Mouse (Mus musculus): ENCODE measurements around the gene Camta2. TPM values are rescaled to one million over a fixed set of nuclear protein-coding genes. Genes with fewer than 3 reads are reported as not detected.

Gene Camta2
- polyA plus RNA-seq, 2 experiments: 2.1 to 2.7 TPM

DNA sequence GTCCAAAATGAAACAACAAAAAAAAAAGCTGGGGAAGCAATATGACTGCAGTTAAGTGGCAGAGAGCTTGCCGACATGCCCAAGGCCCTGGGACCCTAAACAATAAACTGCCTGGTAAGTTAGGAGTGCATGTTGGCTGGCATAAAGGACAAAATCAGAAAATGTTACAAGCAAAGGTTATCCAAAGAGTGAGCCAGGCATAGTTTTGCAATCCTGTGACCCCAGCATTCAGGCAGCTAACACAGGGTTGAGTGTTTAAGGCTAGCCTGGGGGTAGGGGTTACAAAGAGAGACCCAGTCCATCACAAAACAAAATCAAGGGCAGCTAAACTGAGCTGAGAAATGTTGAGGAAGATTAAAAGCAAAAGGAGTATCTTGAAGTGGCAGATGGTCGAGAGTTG lies 11.1 kb upstream of the Camta2 start:
- Histone ChIP-seq H3K36me3 (replicated peaks; ENCODE audit: control insufficient read depth, insufficient read depth, low read depth) (no peaks in the 10 kb centered on the region), H3K4me3 (ENCODE audit: insufficient read depth in 1 of 2, low read depth in 2 of 2, low read length in 2 of 2) (no peak overlapping the region), H3K27me3 (ENCODE audit: control insufficient read depth, insufficient read depth, low read length) (peaks cover 4% of the 10 kb centered on the region), H3K4me2 (ENCODE audit: low read depth) (no peak overlapping the region; the same call in 1 of the 2 replicates), H3K4me1 (replicated peaks; ENCODE audit: control insufficient read depth in 2 of 2, insufficient read depth in 2 of 2, low read length in 1 of 2) (peaks cover 0 to 4% of the 10 kb centered on the region in 2 experiments; a peak in 1 of 4 replicates), H3K9ac (replicated peaks) (no peak overlapping the region), H3K27ac (no peak overlapping the region), H3K9me3 (ENCODE audit: control insufficient read depth, low read length) (no peaks in the 10 kb centered on the region)
- no peak for DNase-seq (ENCODE audit: low read depth in 3 of 3, low spot score in 3 of 3)
- TF ChIP-seq EP300 (IDR thresholded peaks at IDR 0.05; ENCODE audit: low read depth) (no peak), CTCF (IDR thresholded peaks at IDR 0.05; ENCODE audit: low read depth) (no peak)
- no peak for ATAC-seq (ENCODE audit: insufficient read depth)
- WGBS (ENCODE audit: insufficient replicate concordance): 59% methylated on average over 2 of the region's 2 CpGs

DNA sequence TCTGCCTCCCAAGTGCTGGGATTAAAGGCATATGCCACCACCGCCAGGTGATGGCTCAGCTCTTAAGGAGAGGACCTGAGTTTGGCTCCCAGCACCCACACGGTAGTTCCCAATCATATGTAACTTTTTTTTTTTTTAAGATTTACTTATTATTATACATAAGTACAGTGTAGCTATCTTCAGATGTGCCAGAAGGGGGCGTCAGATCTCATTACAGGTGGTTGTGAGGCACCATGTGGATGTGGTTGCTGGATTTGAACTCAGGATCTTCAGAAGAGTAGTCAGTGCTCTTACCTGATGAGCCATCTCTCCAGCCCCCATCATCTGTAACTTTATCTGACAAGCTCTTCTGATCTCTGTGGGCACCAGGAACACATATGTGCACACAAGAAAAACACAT lies 9.5 kb upstream of the Camta2 start:
- H3K4me1 ChIP-seq (replicated peaks; ENCODE audit: control insufficient read depth in 2 of 2, insufficient read depth in 2 of 2, low read length in 1 of 2): peaks cover 0 to 4% of the 10 kb centered on the region in 2 experiments; a peak in 1 of 4 replicates
- no peaks in the 10 kb centered on the region for H3K9me3 ChIP-seq (ENCODE audit: control insufficient read depth, low read length)
- ATAC-seq (ENCODE audit: insufficient read depth) (no peak), DNase-seq (ENCODE audit: low read depth in 3 of 3, low spot score in 3 of 3) (no peak)
- H3K36me3 ChIP-seq (replicated peaks; ENCODE audit: control insufficient read depth, insufficient read depth, low read depth): no peaks in the 10 kb centered on the region
- TF ChIP-seq CTCF (IDR thresholded peaks at IDR 0.05; ENCODE audit: low read depth) (no peak), EP300 (IDR thresholded peaks at IDR 0.05; ENCODE audit: low read depth) (no peak)
- peaks cover 4% of the 10 kb centered on the region for H3K27me3 ChIP-seq (ENCODE audit: control insufficient read depth, insufficient read depth, low read length)
- WGBS (ENCODE audit: insufficient replicate concordance): 53% methylated on average over 3 of the region's 3 CpGs
- no peak overlapping the region for H3K9ac ChIP-seq (replicated peaks)
- no peak overlapping the region for H3K4me3 ChIP-seq (ENCODE audit: insufficient read depth in 1 of 2, low read depth in 2 of 2, low read length in 2 of 2)
- H3K27ac ChIP-seq: no peak overlapping the region
- H3K4me2 ChIP-seq (ENCODE audit: low read depth): no peak overlapping the region

DNA sequence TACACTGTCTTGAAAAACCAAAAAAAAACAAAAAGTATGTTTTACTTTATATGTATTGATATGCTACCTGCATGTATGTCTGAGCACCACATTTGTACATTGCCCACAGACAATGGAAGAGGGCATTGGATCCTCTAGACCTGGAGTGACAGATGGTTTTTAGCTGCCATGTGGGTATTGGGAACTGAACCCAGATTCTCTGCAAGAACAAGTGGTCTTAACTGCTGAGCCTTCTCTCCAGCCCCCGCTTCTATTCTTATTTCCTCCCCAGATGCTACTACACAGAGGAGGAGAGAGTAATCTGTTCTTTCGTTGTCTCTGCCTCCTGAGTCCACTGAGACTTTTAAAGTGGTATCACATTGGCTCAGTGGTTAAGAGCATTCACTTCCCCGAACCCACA lies 5.6 kb upstream of the Camta2 start:
- no peak overlapping the region for H3K27ac ChIP-seq
- H3K27me3 ChIP-seq (ENCODE audit: control insufficient read depth, insufficient read depth, low read length): no peaks in the 10 kb centered on the region; the same call in 1 of the 2 replicates
- H3K4me2 ChIP-seq (ENCODE audit: low read depth): no peak overlapping the region
- H3K9ac ChIP-seq (replicated peaks): no peak overlapping the region
- no peaks in the 10 kb centered on the region for H3K36me3 ChIP-seq (replicated peaks; ENCODE audit: control insufficient read depth, insufficient read depth, low read depth)
- no peak overlapping the region for H3K4me3 ChIP-seq (ENCODE audit: insufficient read depth in 1 of 2, low read depth in 2 of 2, low read length in 2 of 2)
- DNase-seq (ENCODE audit: low read depth in 3 of 3, low spot score in 3 of 3): no peak
- peaks cover 0 to under 1% of the 10 kb centered on the region in 2 experiments; a peak in 3 of 4 replicates for H3K4me1 ChIP-seq (replicated peaks; ENCODE audit: control insufficient read depth in 2 of 2, insufficient read depth in 2 of 2, low read length in 1 of 2)
- ATAC-seq (ENCODE audit: insufficient read depth): no peak
- WGBS (ENCODE audit: insufficient replicate concordance): 39% methylated on average over 3 of the region's 3 CpGs
- TF ChIP-seq CTCF (IDR thresholded peaks at IDR 0.05; ENCODE audit: low read depth) (no peak), EP300 (IDR thresholded peaks at IDR 0.05; ENCODE audit: low read depth) (no peak)
- no peaks in the 10 kb centered on the region for H3K9me3 ChIP-seq (ENCODE audit: control insufficient read depth, low read length)

DNA sequence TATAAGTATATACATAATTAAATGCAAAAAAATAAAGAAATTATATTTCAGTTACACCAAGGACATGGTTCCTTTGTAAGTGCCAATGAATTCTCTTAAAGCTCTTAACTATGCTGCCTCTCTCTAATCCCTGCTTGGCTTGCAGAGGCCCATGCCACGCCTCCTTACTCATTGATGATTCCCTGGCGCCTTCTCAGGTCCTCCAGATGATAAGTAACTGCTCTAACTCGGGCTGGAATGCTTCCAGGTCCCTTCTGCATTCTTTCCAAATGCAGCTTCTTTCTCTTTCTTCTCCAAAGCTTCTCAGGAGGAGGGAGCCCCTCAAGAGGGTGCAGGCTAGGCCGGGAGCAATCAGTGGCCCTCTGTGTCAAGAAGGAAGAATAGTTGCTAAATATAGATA lies 1.7 kb upstream of the Camta2 start:
- Histone ChIP-seq H3K4me2 (ENCODE audit: low read depth) (no peak overlapping the region), H3K36me3 (replicated peaks; ENCODE audit: control insufficient read depth, insufficient read depth, low read depth) (no peaks in the 10 kb centered on the region), H3K27me3 (ENCODE audit: control insufficient read depth, insufficient read depth, low read length) (no peaks in the 10 kb centered on the region; the same call in 1 of the 2 replicates), H3K9me3 (ENCODE audit: control insufficient read depth, low read length) (no peaks in the 10 kb centered on the region), H3K4me1 (replicated peaks; ENCODE audit: control insufficient read depth in 2 of 2, insufficient read depth in 2 of 2, low read length in 1 of 2) (peaks cover 0 to 9% of the 10 kb centered on the region in 2 experiments; a peak in 3 of 4 replicates), H3K9ac (replicated peaks) (no peak overlapping the region), H3K4me3 (ENCODE audit: insufficient read depth in 1 of 2, low read depth in 2 of 2, low read length in 2 of 2) (no peak overlapping the region), H3K27ac (no peak overlapping the region)
- no peak for ATAC-seq (ENCODE audit: insufficient read depth)
- TF ChIP-seq CTCF (IDR thresholded peaks at IDR 0.05; ENCODE audit: low read depth) (no peak), EP300 (IDR thresholded peaks at IDR 0.05; ENCODE audit: low read depth) (no peak)
- DNase-seq (ENCODE audit: low read depth in 3 of 3, low spot score in 3 of 3): no peak
- WGBS (ENCODE audit: insufficient replicate concordance): 51% methylated on average over 4 of the region's 4 CpGs

DNA sequence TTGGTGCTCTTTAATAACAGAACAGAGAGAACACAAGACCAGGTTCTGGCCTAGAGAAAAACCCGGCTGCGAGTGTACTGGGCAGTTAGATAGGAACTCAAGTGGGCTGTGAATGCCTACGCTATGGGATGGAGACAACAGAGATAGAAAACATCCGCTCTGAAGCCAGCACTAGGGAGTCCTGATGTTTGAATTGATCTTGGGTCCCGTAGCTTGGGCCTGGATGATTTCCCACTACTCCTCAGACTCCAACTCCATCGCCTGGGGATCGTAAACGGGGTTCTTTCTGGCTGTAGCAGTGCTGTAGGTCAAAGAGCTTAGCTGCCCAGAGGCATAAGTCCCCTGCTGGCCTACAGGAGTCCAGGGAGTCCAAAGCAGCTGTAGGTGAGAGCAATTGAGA lies 467 bp upstream of the Camta2 start:
- TF ChIP-seq CTCF (IDR thresholded peaks at IDR 0.05; ENCODE audit: low read depth) (no peak), EP300 (IDR thresholded peaks at IDR 0.05; ENCODE audit: low read depth) (no peak)
- H3K27me3 ChIP-seq (ENCODE audit: control insufficient read depth, insufficient read depth, low read length): no peaks in the 10 kb centered on the region; the same call in 1 of the 2 replicates
- H3K4me2 ChIP-seq (ENCODE audit: low read depth): peak overlapping the region; percentile 83
- no peak for ATAC-seq (ENCODE audit: insufficient read depth)
- H3K9me3 ChIP-seq (ENCODE audit: control insufficient read depth, low read length): no peaks in the 10 kb centered on the region
- no peak overlapping the region for H3K27ac ChIP-seq
- H3K9ac ChIP-seq (replicated peaks): peak overlapping the region; percentile 69
- DNase-seq (ENCODE audit: low read depth in 3 of 3, low spot score in 3 of 3): no peak
- H3K36me3 ChIP-seq (replicated peaks; ENCODE audit: control insufficient read depth, insufficient read depth, low read depth): no peaks in the 10 kb centered on the region
- peak overlapping the region; percentile 75 to 84 for H3K4me3 ChIP-seq (ENCODE audit: insufficient read depth in 1 of 2, low read depth in 2 of 2, low read length in 2 of 2)
- H3K4me1 ChIP-seq (replicated peaks; ENCODE audit: control insufficient read depth in 2 of 2, insufficient read depth in 2 of 2, low read length in 1 of 2): peaks cover 0 to 9% of the 10 kb centered on the region in 2 experiments; a peak in 3 of 4 replicates
- 42% methylated on average over 8 of the region's 8 CpGs for WGBS (ENCODE audit: insufficient replicate concordance)
